Mouse (Mus musculus) cerebellum, adult (tissue): Measurements from ENCODE around the gene Ssh2.

Source experiments
- ATAC-seq: cut with Nextera tagmentation; 2 replicates; pipeline ENCODE4 v1.9.2; 2017; ENCODE audit warnings: mild to moderate bottlenecking, moderate library complexity, mixed read lengths; ENCODE audit not compliant: insufficient number of reproducible peaks, low FRiP score, low TSS enrichment

Ssh2 gene

GRCm38 (mm10) chr11:77486798-77487197 lies 270.7 kb downstream of the Ssh2 start:
- ATAC-seq = no peak

GRCm38 (mm10) chr11:77488771-77489581 lies 272.9 kb downstream of the Ssh2 start:
- ATAC-seq = no peak

- peak; percentile 52; the same call in 1 of the 2 replicates for ATAC-seq
These were observed 273.6 kb downstream of the Ssh2 start, which contains the start of gene Ankrd13b for GRCm38 (mm10) chr11:77489591-77490235. Gene Ankrd13b, minus strand, starts transcription at chr11:77489678.

- no peak for ATAC-seq
These were observed 274.4 kb downstream of the Ssh2 start for GRCm38 (mm10) chr11:77490451-77490850.

- no peak for ATAC-seq
These were observed 275.0 kb downstream of the Ssh2 start for GRCm38 (mm10) chr11:77491123-77491501.

- no peak for ATAC-seq
These were observed 275.6 kb downstream of the Ssh2 start for GRCm38 (mm10) chr11:77491502-77492291.

- no peak for ATAC-seq
These were observed 276.3 kb downstream of the Ssh2 start for GRCm38 (mm10) chr11:77492311-77492871.

GRCm38 (mm10) chr11:77492911-77493332 lies 276.8 kb downstream of the Ssh2 start:
- peak; percentile 69 for ATAC-seq

GRCm38 (mm10) chr11:77493512-77494343 lies 277.6 kb downstream of the Ssh2 start, which contains the start of gene Git1:
Gene Git1, plus strand, starts transcription at chr11:77493562.
- ATAC-seq = no peak

- ATAC-seq = no peak
These were observed 278.2 kb downstream of the Ssh2 start for GRCm38 (mm10) chr11:77494344-77494676.

- no peak for ATAC-seq
These were observed 278.7 kb downstream of the Ssh2 start for GRCm38 (mm10) chr11:77494782-77495181.

GRCm38 (mm10) chr11:77495507-77495906 lies 279.4 kb downstream of the Ssh2 start:
- no peak for ATAC-seq

GRCm38 (mm10) chr11:77497341-77497756 lies 281.3 kb downstream of the Ssh2 start:
- ATAC-seq = no peak

GRCm38 (mm10) chr11:77497851-77498250 lies 281.8 kb downstream of the Ssh2 start:
- no peak for ATAC-seq

GRCm38 (mm10) chr11:77498261-77499139 lies 282.4 kb downstream of the Ssh2 start:
- no peak for ATAC-seq

GRCm38 (mm10) chr11:77499354-77499753 lies 283.3 kb downstream of the Ssh2 start:
- peak; percentile 29; the same call in 1 of the 2 replicates for ATAC-seq

- no peak for ATAC-seq
These were observed 284.6 kb downstream of the Ssh2 start for GRCm38 (mm10) chr11:77500361-77501325.
